Mouse (Mus musculus) cerebellum, adult 2 months (tissue): ENCODE results near the gene Nat14. TPM values are rescaled to one million over a fixed set of nuclear protein-coding genes. Genes with fewer than 3 reads are reported as not detected.

Experiments used
- DNase-seq, 2 experiments: peaks; one replicate each; pipeline ENCODE4 v3.0.0; 2021
- H3K27ac ChIP-seq: fragments of 200-500 bp; 2 replicates; pipeline ENCODE4 v1.5.1; 2012; ENCODE audit warnings: low read length, control low read depth, inconsistent platforms; ENCODE audit not compliant: insufficient read depth
- H3K27me3 ChIP-seq: fragments of 200-500 bp; 2 replicates; pipeline ENCODE4 v1.6.1; 2012; ENCODE audit warnings: inconsistent platforms, mild to moderate bottlenecking, low read length, moderate library complexity; ENCODE audit not compliant: control insufficient read depth, insufficient read depth
- H3K4me1 ChIP-seq: fragments of 200-500 bp; 2 replicates; pipeline ENCODE4 v1.6.1; 2011; ENCODE audit warnings: low read length; ENCODE audit not compliant: control insufficient read depth, insufficient read depth
- H3K4me3 ChIP-seq: fragments of 200-500 bp; replicated peaks from 2 replicates; pipeline ENCODE3; 2011; ENCODE audit warnings: mild to moderate bottlenecking, low read depth, low read length, control low read depth; ENCODE audit not compliant: insufficient read depth
- CTCF ChIP-seq: fragments of 200-500 bp; IDR thresholded peaks from 2 replicates; pipeline ENCODE4 v1.5.1; 2011; ENCODE audit warnings: low read depth, mild to moderate bottlenecking, control low read depth, low read length, moderate library complexity, borderline replicate concordance; ENCODE audit not compliant: insufficient read depth
- POLR2A ChIP-seq: fragments of 200-500 bp; IDR thresholded peaks from 2 replicates; pipeline ENCODE4 v1.6.1; 2011; ENCODE audit warnings: low read length, control low read depth, borderline replicate concordance; ENCODE audit not compliant: insufficient read depth
- WGBS: fragments of 180-500 bp; shearing (Covaris S2); methylation state at CpG from one replicate; pipeline ENCODE4 v1.1.7; 2018; 5-methylcytosine and 5-hydroxymethylcytosine counted together
- polyA plus RNA-seq: library from polyadenylated mRNA; depleted of rRNA; stranded (reverse); fragments of >200 nt; gene quantifications from 2 replicates; pipeline ENCODE4 v1.2.3, GENCODE M21; 2012

Nat14 gene
- polyA plus RNA-seq, 1 experiment, result 37.5 TPM

DNA sequence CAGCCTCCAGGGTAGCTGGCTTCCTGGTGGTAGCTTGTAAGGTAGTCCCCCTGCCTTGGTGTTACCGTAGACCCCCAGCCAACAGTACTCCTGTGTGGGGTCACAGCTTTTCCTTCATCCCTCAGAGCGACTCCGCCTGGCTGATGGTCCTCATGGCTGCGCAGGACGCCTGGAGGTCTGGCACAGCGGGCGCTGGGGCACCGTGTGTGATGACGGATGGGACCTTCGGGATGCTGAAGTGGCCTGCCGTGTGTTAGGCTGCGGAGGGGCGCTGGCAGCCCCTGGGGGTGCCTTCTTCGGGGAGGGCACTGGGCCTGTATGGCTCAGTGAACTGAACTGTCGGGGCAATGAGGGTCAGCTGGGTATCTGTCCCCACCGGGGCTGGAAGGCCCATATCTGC lies 5.0 kb downstream of the Nat14 start:
- 60% methylated on average over 16 of the region's 16 CpGs for WGBS

GRCm38 (mm10) chr7:4927711-4928110 lies 5.9 kb downstream of the Nat14 start:
- no peak for TF ChIP-seq POLR2A
- TF ChIP-seq CTCF, result no peak
- no peaks in the 10 kb centered on the region for H3K27me3 ChIP-seq
- H3K4me1 ChIP-seq, result no peaks in the 10 kb centered on the region; the same call in 1 of the 2 replicates
- H3K4me3 ChIP-seq, result no peak overlapping the region
- no peak overlapping the region for H3K27ac ChIP-seq
- 45% methylated on average over 8 of the region's 8 CpGs for WGBS
- no peak for DNase-seq

More for the DNA sequence above, 5.0 kb downstream of the Nat14 start:
- DNase-seq, result no peak
- no peaks in the 10 kb centered on the region for H3K27me3 ChIP-seq
- no peak overlapping the region for H3K4me3 ChIP-seq
- no peak overlapping the region for H3K27ac ChIP-seq
- TF ChIP-seq CTCF (no peak), POLR2A (no peak)
- no peaks in the 10 kb centered on the region; the same call in 1 of the 2 replicates for H3K4me1 ChIP-seq

- DNase-seq, result no peak
- Histone ChIP-seq H3K4me1 (no peaks in the 10 kb centered on the region; the same call in 1 of the 2 replicates), H3K4me3 (no peak overlapping the region), H3K27me3 (no peaks in the 10 kb centered on the region), H3K27ac (no peak overlapping the region)
- no peak for TF ChIP-seq CTCF
- no peak for TF ChIP-seq POLR2A
- 68% methylated on average over 17 of the region's 17 CpGs for WGBS
Observed at GRCm38 (mm10) chr7:4928323-4928722, 6.5 kb downstream of the Nat14 start.

- TF ChIP-seq CTCF (no peak), POLR2A (no peak)
- DNase-seq, result no peak
- H3K4me1 ChIP-seq, result no peaks in the 10 kb centered on the region
- no peak overlapping the region for H3K4me3 ChIP-seq
- H3K27me3 ChIP-seq, result no peaks in the 10 kb centered on the region
- H3K27ac ChIP-seq, result no peak overlapping the region
- WGBS, result 20% methylated on average over 12 of the region's 12 CpGs
Observed at GRCm38 (mm10) chr7:4933103-4933502, 11.3 kb downstream of the Nat14 start.

DNA sequence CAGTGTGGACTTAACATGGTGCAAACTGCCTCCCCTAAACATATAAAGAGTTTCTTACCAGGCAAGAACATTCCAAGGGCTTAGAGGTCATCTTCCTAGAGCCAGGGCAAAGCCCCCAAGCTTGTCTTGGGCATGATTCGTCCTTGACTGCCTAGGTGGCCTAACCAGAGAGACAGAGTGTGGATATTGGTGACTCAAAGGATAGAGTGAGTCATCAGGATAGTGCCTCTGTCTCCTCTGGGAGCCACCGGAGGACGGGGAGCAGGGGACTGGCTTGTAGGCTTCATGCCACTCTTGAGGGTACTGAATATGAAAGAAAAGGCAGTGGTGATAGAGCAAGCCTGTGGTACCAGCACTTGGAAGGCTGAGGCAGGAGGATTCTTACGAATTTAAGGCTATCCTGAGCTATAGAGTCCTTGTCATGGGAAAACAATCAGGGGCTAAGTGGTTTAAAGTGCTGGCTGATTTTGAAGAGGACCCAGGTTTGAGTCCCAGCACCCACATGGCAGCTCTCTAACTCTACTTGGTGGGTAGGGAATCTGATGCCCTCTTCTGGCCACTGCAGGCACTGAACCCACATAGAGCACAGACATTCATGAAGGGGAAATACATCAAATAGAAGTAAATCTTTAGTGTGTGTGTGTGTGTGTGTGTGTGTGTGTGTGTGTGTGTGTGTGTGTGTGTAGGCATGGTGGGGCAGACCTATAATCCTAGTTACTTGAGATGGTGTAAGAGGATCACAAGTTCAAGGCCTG lies 12.5 kb downstream of the Nat14 start:
- no peak overlapping the region for H3K4me3 ChIP-seq
- no peak overlapping the region for H3K27ac ChIP-seq
- no peaks in the 10 kb centered on the region for H3K27me3 ChIP-seq
- no peaks in the 10 kb centered on the region for H3K4me1 ChIP-seq
- DNase-seq, result no peak
- no peak; the same call in 1 of the 2 replicates for TF ChIP-seq CTCF
- no peak for TF ChIP-seq POLR2A
- WGBS, result 81% methylated on average over 4 of the region's 4 CpGs

DNA sequence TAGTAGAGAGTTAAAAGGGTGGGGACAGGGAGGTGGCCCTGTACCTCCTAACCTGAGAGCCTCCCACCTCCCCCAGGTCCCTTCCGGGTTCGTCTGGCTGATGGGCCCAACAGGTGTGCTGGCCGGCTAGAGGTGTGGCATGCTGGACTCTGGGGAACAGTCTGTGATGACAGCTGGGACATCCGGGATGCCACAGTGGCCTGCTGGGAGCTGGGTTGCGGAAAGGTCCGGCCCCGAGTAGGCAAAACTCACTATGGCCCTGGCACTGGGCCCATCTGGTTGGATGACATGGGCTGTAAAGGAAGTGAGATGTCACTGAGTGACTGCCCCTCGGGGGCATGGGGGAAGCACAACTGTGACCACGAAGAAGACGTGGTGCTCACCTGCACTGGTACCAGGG lies 15.0 kb downstream of the Nat14 start:
- H3K27ac ChIP-seq, result no peak overlapping the region

GRCm38 (mm10) chr7:4937392-4937791 lies 15.6 kb downstream of the Nat14 start:
- no peak for DNase-seq
- H3K27me3 ChIP-seq, result no peaks in the 10 kb centered on the region
- no peaks in the 10 kb centered on the region for H3K4me1 ChIP-seq
- H3K4me3 ChIP-seq, result no peak overlapping the region
- 81% methylated on average over 11 of the region's 11 CpGs for WGBS
- no peak overlapping the region for H3K27ac ChIP-seq
- TF ChIP-seq POLR2A (no peak), CTCF (no peak)

More for the DNA sequence above, 15.0 kb downstream of the Nat14 start:
- DNase-seq, result no peak
- Histone ChIP-seq H3K4me3 (no peak overlapping the region), H3K4me1 (no peaks in the 10 kb centered on the region), H3K27me3 (no peaks in the 10 kb centered on the region)
- no peak for TF ChIP-seq CTCF
- TF ChIP-seq POLR2A, result no peak
- 25% methylated on average over 10 of the region's 10 CpGs for WGBS

DNA sequence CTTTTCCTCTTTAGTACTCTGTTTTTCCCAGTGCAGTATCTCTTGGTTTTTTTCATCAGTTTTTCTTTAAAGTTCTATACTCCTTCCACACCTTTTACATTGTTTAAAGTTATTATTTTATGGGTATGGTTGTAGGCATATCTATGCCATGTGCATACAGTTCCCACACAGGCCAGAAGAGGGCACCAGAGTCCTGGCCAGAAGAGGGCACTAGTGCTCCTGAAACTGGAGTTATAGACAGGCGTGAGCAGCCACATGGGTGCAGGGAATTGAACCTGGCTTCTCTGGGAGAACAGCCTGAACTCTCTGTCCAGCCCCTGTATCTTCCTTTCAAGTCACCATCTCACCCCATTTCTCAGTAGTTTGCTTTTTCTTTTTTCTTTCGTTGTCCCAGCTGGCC lies 16.6 kb downstream of the Nat14 start:
- 40% methylated on average over 2 of the region's 2 CpGs for WGBS
- TF ChIP-seq CTCF (peak; percentile 82), POLR2A (no peak)
- Histone ChIP-seq H3K27me3 (no peaks in the 10 kb centered on the region), H3K4me1 (no peaks in the 10 kb centered on the region), H3K4me3 (no peak overlapping the region), H3K27ac (no peak overlapping the region)
- peak; percentile 65 to 79 for DNase-seq
